Mouse (Mus musculus) CH12.LX (cell line): ENCODE results near the gene Arhgef7. TPM values are rescaled to one million over a fixed set of nuclear protein-coding genes. Genes with fewer than 3 reads are reported as not detected.

Experiments used
- DNase-seq: peaks from one replicate; pipeline ENCODE4 v3.0.0-alpha.2; 2013; ENCODE audit errors: extremely low read depth
- H3K27ac ChIP-seq: 2 replicates; pipeline ENCODE4 v1.5.1; 2012; ENCODE audit warnings: low read depth, mild to moderate bottlenecking, control low read depth, moderate library complexity; ENCODE audit not compliant: insufficient read depth
- H3K27me3 ChIP-seq: replicated peaks from 2 replicates; pipeline ENCODE3; 2012; ENCODE audit warnings: inconsistent platforms
- H3K36me3 ChIP-seq, 2 experiments: replicated peaks in 1 of 2; 2 replicates each; pipeline versions ENCODE3 to v1.6.1; 2012; ENCODE audit warnings: inconsistent platforms in 1 of 2, low read length in 1 of 2, mild to moderate bottlenecking in 1 of 2, mixed read lengths in 1 of 2, moderate library complexity in 1 of 2; ENCODE audit not compliant: control insufficient read depth in 1 of 2, insufficient read depth in 1 of 2
- H3K4me1 ChIP-seq, 2 experiments: 2 replicates each; pipeline ENCODE4 v1.6.1; 2012; ENCODE audit warnings: inconsistent platforms in 1 of 2, moderate library complexity in 1 of 2; ENCODE audit not compliant: insufficient read depth in 2 of 2, control insufficient read depth in 1 of 2
- H3K4me2 ChIP-seq: 2 replicates; pipeline ENCODE4 v1.6.1; 2012; ENCODE audit warnings: low read depth, mild to moderate bottlenecking, control low read depth; ENCODE audit not compliant: poor library complexity, insufficient read depth, severe bottlenecking
- H3K4me3 ChIP-seq, 3 experiments: fragments of 150-350 bp in 1 of 3; sonication (generic) in 1 of 3; replicated peaks in 1 of 3; 2 replicates each; pipeline versions ENCODE3 to v1.5.1; 2011 to 2012; ENCODE audit warnings: low read depth in 2 of 3, low read length in 2 of 3, mild to moderate bottlenecking in 2 of 3, moderate library complexity in 2 of 3, control low read depth in 1 of 3, improper control_type of control experiment in 1 of 3, inconsistent platforms in 1 of 3, mixed read lengths in 1 of 3; ENCODE audit not compliant: poor library complexity in 1 of 3
- H3K79me2 ChIP-seq: replicated peaks from 2 replicates; pipeline ENCODE4 v1.6.1; 2012; ENCODE audit warnings: mild to moderate bottlenecking, moderate library complexity; ENCODE audit not compliant: control insufficient read depth, poor library complexity, insufficient read depth, severe bottlenecking; ENCODE audit errors: extremely low read depth
- H3K9ac ChIP-seq: 2 replicates; pipeline ENCODE4 v1.6.1; 2012; ENCODE audit warnings: low read depth, mild to moderate bottlenecking, control low read depth, moderate library complexity; ENCODE audit not compliant: insufficient read depth
- H3K9me3 ChIP-seq: replicated peaks from 2 replicates; pipeline ENCODE3; 2012; ENCODE audit warnings: low read length, inconsistent platforms, mixed read lengths
- BHLHE40 ChIP-seq: IDR thresholded peaks from 2 replicates; pipeline ENCODE4 v1.6.1; 2011; ENCODE audit warnings: mild to moderate bottlenecking, low read depth, low read length, improper control_type of control experiment
- CTCF ChIP-seq, 2 experiments: IDR thresholded peaks in 1 of 2; conservative IDR thresholded peaks in 1 of 2; 2 replicates each; pipeline ENCODE4 v1.5.1; 2011 to 2012; ENCODE audit warnings: low read depth in 2 of 2, low read length in 2 of 2, improper control_type of control experiment in 1 of 2, inconsistent platforms in 1 of 2, mild to moderate bottlenecking in 1 of 2, moderate library complexity in 1 of 2
- JUN ChIP-seq: IDR thresholded peaks from 2 replicates; pipeline ENCODE4 v1.6.1; 2011; ENCODE audit warnings: low read depth, mild to moderate bottlenecking, low read length, improper control_type of control experiment, moderate library complexity; ENCODE audit not compliant: insufficient read depth
- MAX ChIP-seq: IDR thresholded peaks from 2 replicates; pipeline ENCODE4 v1.6.1; 2011; ENCODE audit warnings: low read length, improper control_type of control experiment
- MAZ ChIP-seq: IDR thresholded peaks from 2 replicates; pipeline ENCODE4 v1.6.1; 2012; ENCODE audit warnings: low read depth, mild to moderate bottlenecking, inconsistent platforms, low read length, improper control_type of control experiment, moderate library complexity
- MEF2A ChIP-seq: IDR thresholded peaks from 2 replicates; pipeline ENCODE4 v1.6.1; 2014; ENCODE audit warnings: low read depth, mild to moderate bottlenecking, inconsistent platforms, low read length, improper control_type of control experiment, borderline replicate concordance
- MXI1 ChIP-seq: IDR thresholded peaks from 2 replicates; pipeline ENCODE4 v1.6.1; 2011; ENCODE audit warnings: mild to moderate bottlenecking, low read depth, low read length, improper control_type of control experiment
- MYC ChIP-seq: IDR thresholded peaks from 2 replicates; pipeline ENCODE4 v1.6.1; 2011; ENCODE audit warnings: low read depth, mild to moderate bottlenecking, improper control_type of control experiment, low read length
- PAX5 ChIP-seq: IDR thresholded peaks from 2 replicates; pipeline ENCODE4 v1.6.1; 2012; ENCODE audit warnings: low read length, inconsistent platforms, mixed read lengths
- TBP ChIP-seq: conservative IDR thresholded peaks from 2 replicates; pipeline ENCODE4 v1.6.1; 2011; ENCODE audit warnings: low read depth, low read length, improper control_type of control experiment
- UBTF ChIP-seq: IDR thresholded peaks from 2 replicates; pipeline ENCODE4 v1.6.1; 2012; ENCODE audit warnings: low read depth, mild to moderate bottlenecking, inconsistent platforms, low read length, improper control_type of control experiment, moderate library complexity
- USF2 ChIP-seq: conservative IDR thresholded peaks from 2 replicates; pipeline ENCODE4 v1.6.1; 2011; ENCODE audit warnings: low read depth, low read length, improper control_type of control experiment
- ZKSCAN1 ChIP-seq: IDR thresholded peaks from 2 replicates; pipeline ENCODE4 v1.6.1; 2012; ENCODE audit warnings: low read depth, inconsistent platforms, low read length, improper control_type of control experiment, borderline replicate concordance
- ZNF384 ChIP-seq: IDR thresholded peaks from 2 replicates; pipeline ENCODE4 v1.6.1; 2012; ENCODE audit warnings: low read depth, low read length, improper control_type of control experiment, inconsistent platforms
- dilution Hi-C: fragments of 300-500 bp; cut with MboI; formaldehyde crosslinking; loops from 2 replicates; pipeline ENCODE4 v1.14.3; 2020; ENCODE audit warnings: low sequenced_read_pairs; ENCODE audit not compliant: extremely low pct_unique_long_range_greater_than_20kb, extremely low pct_ligation_motif_present
- in situ Hi-C: fragments of 300-500 bp; cut with MboI; formaldehyde crosslinking; loops from 3 replicates; pipeline ENCODE4 v1.14.3; 2019; ENCODE audit warnings: low sequenced_read_pairs, low pct_ligation_motif_present, low pct_unique_long_range_greater_than_20kb, mixed read lengths
- polyA plus RNA-seq: library from polyadenylated mRNA; unstranded; fragments of >175 nt; gene quantifications from 2 replicates; pipeline ENCODE4 v1.2.1, GENCODE M21; 2012; ENCODE audit warnings: low read depth; ENCODE audit not compliant: insufficient read length
- total RNA-seq, 2 experiments: library from RNA; depleted of rRNA; stranded (reverse); fragments of 300-350 nt in 1 of 2; fragments of >200 nt in 1 of 2; gene quantifications; 2 replicates each; pipeline ENCODE4 v1.2.3; 2012 to 2014

Arhgef7 gene
- total and polyA plus RNA-seq, 3 experiments: 8.5 to 28.7 (median 17.0) TPM

GRCm38 (mm10) chr8:11758482-11759281 is 31.2 kb downstream of the Arhgef7 start:
- DNase-seq: peak; percentile 46
- H3K4me1 ChIP-seq: peaks cover 3 to 18% of the 10 kb centered on the region in 2 experiments; a peak in 2 of 4 replicates
- peak overlapping the region; percentile 88 for H3K9ac ChIP-seq
- H3K27me3 ChIP-seq: peaks cover 6% of the 10 kb centered on the region
- no peaks in the 10 kb centered on the region for H3K9me3 ChIP-seq
- H3K36me3 ChIP-seq: peaks cover 0 to 22% of the 10 kb centered on the region in 2 experiments
- H3K4me2 ChIP-seq: peak overlapping the region; percentile 70
- in situ Hi-C loops: no loop called here
- TF ChIP-seq CTCF (conservative IDR thresholded peaks at IDR 0.05 in 1 of 2, IDR thresholded peaks at IDR 0.05 in 1 of 2; ENCODE audit: low read depth in 2 of 2, low read length in 2 of 2) (peak in 1 of 2 experiments; percentile 36; a peak in 2 of 4 replicates), JUN (no peak), USF2 (no peak), MYC (0 out of 2 replicates have a peak, but pooled peaks have one; percentile 22), MXI1 (no peak), TBP (no peak), UBTF (no peak), MEF2A (no peak), MAX (0 out of 2 replicates have a peak, but pooled peaks have one; percentile 13), ZNF384 (no peak)
- TF ChIP-seq, all 38 proteins: peak for 3
- Histone ChIP-seq H3K27ac (no peak overlapping the region), H3K4me3 (peak overlapping the region; percentile 92 to 99 (median 94)), H3K79me2 (peaks cover 37% of the 10 kb centered on the region)
- dilution Hi-C loops: no loop called here

DNA sequence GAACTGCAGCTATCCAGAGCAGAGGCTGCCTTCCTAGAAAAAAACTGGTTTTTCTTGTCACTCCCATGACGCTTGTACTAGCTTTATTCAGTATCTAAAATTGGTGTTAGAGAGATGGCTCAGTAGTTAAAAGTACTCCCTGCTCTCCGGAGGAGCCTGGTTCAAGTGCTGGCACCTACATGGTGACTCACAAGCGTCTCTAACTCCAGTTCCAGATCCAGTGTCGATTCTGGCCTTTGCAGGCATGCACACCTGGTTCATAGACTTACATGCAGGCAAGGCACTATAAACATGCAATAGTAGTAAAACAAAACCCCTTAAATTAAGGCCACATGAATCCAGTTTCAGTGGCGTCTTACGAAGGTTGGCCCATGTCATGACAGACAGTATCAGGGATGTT is 34.0 kb downstream of the Arhgef7 start:
- H3K9me3 ChIP-seq: no peaks in the 10 kb centered on the region
- in situ Hi-C loops (no loop called here), dilution Hi-C loops (no loop called here)
- H3K27me3 ChIP-seq: no peaks in the 10 kb centered on the region
- peaks cover 41% of the 10 kb centered on the region for H3K79me2 ChIP-seq
- peaks cover 0 to 45% of the 10 kb centered on the region in 2 experiments for H3K36me3 ChIP-seq
- H3K4me1 ChIP-seq: peaks cover 9 to 27% of the 10 kb centered on the region in 2 experiments
- no peak overlapping the region for H3K4me2 ChIP-seq
- H3K9ac ChIP-seq: no peak overlapping the region
- H3K4me3 ChIP-seq: no peak overlapping the region
- no peak for TF ChIP-seq PAX5
- TF ChIP-seq MAZ: no peak
- no peak for TF ChIP-seq UBTF
- no peak for TF ChIP-seq BHLHE40
- no peak for TF ChIP-seq ZKSCAN1
- TF ChIP-seq, all 38 proteins: peak for 0
- H3K27ac ChIP-seq: no peak overlapping the region
- no peak for DNase-seq
